ENCODE assay signal across 22 mouse cellular contexts in genomic region chr19:15398624-15399023, GRCm38 (mm10).
DNase-seq lines count a peak whose midpoint lies in the region; ATAC-seq and TF ChIP-seq lines count a peak whose summit lies in the region.
"Had no signal": no experiment of that assay in that cellular context is flagged by ENCODE, and none has a peak within 500 bp of the region (broad histone marks: within the 10 kb centered on the region; RNA-seq: fewer than 3 reads in every experiment).

No protein-coding gene starts in this region.

- H3K9ac ChIP-seq in limb, embryonic 13.5 days, result no peak overlapping the region
- no peak overlapping the region for H3K9ac ChIP-seq in limb, embryonic 14.5 days (ENCODE audit: low read depth, low read length, severe bottlenecking)
- no peak overlapping the region for H3K9ac ChIP-seq in limb, embryonic 15.5 days
- no peak overlapping the region for H3K9ac ChIP-seq in midbrain, embryonic 16.5 days (ENCODE audit: low read depth, low read length)

- H3K4me1 ChIP-seq in limb, embryonic 13.5 days, result peaks cover 14% of the 10 kb centered on the region; the same call in 1 of the 2 replicates
- H3K4me1 ChIP-seq in limb, embryonic 10.5 days, result no peaks in the 10 kb centered on the region; the same call in 1 of the 2 replicates
- 0 out of 2 replicates have a peak, but pooled peaks cover 6% of the 10 kb centered on the region for H3K4me1 ChIP-seq in limb, embryonic 14.5 days (ENCODE audit: control insufficient read depth, insufficient read depth, low read length)
- peaks cover 11% of the 10 kb centered on the region; the same call in 1 of the 2 replicates for H3K4me1 ChIP-seq in limb, embryonic 15.5 days
- no peaks in the 10 kb centered on the region for H3K4me1 ChIP-seq in midbrain, embryonic 16.5 days (ENCODE audit: control insufficient read depth, insufficient read depth, low read length)

- no peak overlapping the region; the same call in 1 of the 2 replicates for H3K27ac ChIP-seq in limb, embryonic 13.5 days
- H3K27ac ChIP-seq in limb, embryonic 10.5 days, result no peak overlapping the region
- H3K27ac ChIP-seq in limb, embryonic 14.5 days (replicated peaks; ENCODE audit: low read depth, low read length), result no peak overlapping the region
- no peak overlapping the region for H3K27ac ChIP-seq in limb, embryonic 15.5 days
- no peak overlapping the region for H3K27ac ChIP-seq in midbrain, embryonic 16.5 days (ENCODE audit: low read length)

- H3K4me3 ChIP-seq in limb, embryonic 13.5 days, result no peak overlapping the region
- H3K4me3 ChIP-seq in limb, embryonic 10.5 days, result no peak overlapping the region
- no peak overlapping the region for H3K4me3 ChIP-seq in limb, embryonic 14.5 days (replicated peaks; ENCODE audit: low read length)
- no peak overlapping the region for H3K4me3 ChIP-seq in limb, embryonic 15.5 days
- H3K4me3 ChIP-seq in midbrain, embryonic 16.5 days (ENCODE audit: low read depth, low read length), result no peak overlapping the region

- 42% methylated on average over 3 of the region's 3 CpGs for WGBS in limb, embryonic 13.5 days
- WGBS in limb, embryonic 10.5 days, result 75% methylated on average over 3 of the region's 3 CpGs
- 41% methylated on average over 3 of the region's 3 CpGs for WGBS in limb, embryonic 14.5 days
- 45% methylated on average over 3 of the region's 3 CpGs for WGBS in limb, embryonic 15.5 days
- WGBS in midbrain, embryonic 16.5 days, result 86% methylated on average over 3 of the region's 3 CpGs

- DNase-seq in heart, adult 11 months, result peak; percentile 78
- DNase-seq in heart, postnatal 10 days, result no peak
- no peak for DNase-seq in limb, embryonic 10.5 days (ENCODE audit: low spot score)
- no peak for DNase-seq in limb, embryonic 14.5 days (ENCODE audit: low spot score)
- no peak for DNase-seq in right cerebral cortex, postnatal 14 days
- DNase-seq: adrenal gland, adult 2 months; adrenal gland, adult 8-10 months; adrenal gland, postnatal 10 days; adrenal gland, postnatal 14 days; adrenal gland, postnatal 25 days; adrenal gland, postnatal 36 days; B cell, adult 2 months; cerebellum, adult 11 months; cerebellum, adult 11-12 months had no signal

- no peak for TF ChIP-seq POLR2A in limb, embryonic 14.5 days (IDR thresholded peaks at IDR 0.05; ENCODE audit: borderline replicate concordance, extremely low read depth, insufficient read depth, insufficient read length)

- no peaks in the 10 kb centered on the region for H3K36me3 ChIP-seq in limb, embryonic 13.5 days
- no peaks in the 10 kb centered on the region for H3K36me3 ChIP-seq in limb, embryonic 10.5 days
- H3K36me3 ChIP-seq in limb, embryonic 14.5 days (ENCODE audit: control insufficient read depth, insufficient read depth, low read length), result no peaks in the 10 kb centered on the region
- H3K36me3 ChIP-seq in limb, embryonic 15.5 days, result no peaks in the 10 kb centered on the region
- H3K36me3 ChIP-seq in midbrain, embryonic 16.5 days (ENCODE audit: control insufficient read depth, insufficient read depth, low read length), result no peaks in the 10 kb centered on the region
- H3K36me3 ChIP-seq: G1E had no signal

- ATAC-seq in limb, embryonic 13.5 days (ENCODE audit: low FRiP score, low read depth), result peak; percentile 51; the same call in 1 of the 2 replicates
- peak; percentile 34; the same call in 1 of the 2 replicates for ATAC-seq in limb, embryonic 14.5 days (ENCODE audit: low FRiP score, low read depth)
- peak; percentile 61 for ATAC-seq in limb, embryonic 15.5 days (ENCODE audit: insufficient number of reproducible peaks, low FRiP score, low TSS enrichment, low read depth)
- no peak for ATAC-seq in midbrain, embryonic 16.5 days
- ATAC-seq: activated CD4-positive, CD25-positive, alpha-beta regulatory T cell, adult 4 months; CD4-positive, CD25-positive, alpha-beta regulatory T cell, adult 4 months; Patski had no signal

- intact Hi-C loops in heart, postnatal 10 days (cut with DNase I), result no loop called here

- H3K4me2 ChIP-seq in limb, embryonic 13.5 days (replicated peaks), result no peak overlapping the region
- no peak overlapping the region for H3K4me2 ChIP-seq in limb, embryonic 14.5 days (replicated peaks; ENCODE audit: low read depth, low read length, severe bottlenecking)
- no peak overlapping the region for H3K4me2 ChIP-seq in limb, embryonic 15.5 days
- no peak overlapping the region for H3K4me2 ChIP-seq in midbrain, embryonic 16.5 days (ENCODE audit: low read length)

- H3K27me3 ChIP-seq in limb, embryonic 13.5 days, result no peaks in the 10 kb centered on the region
- no peaks in the 10 kb centered on the region for H3K27me3 ChIP-seq in limb, embryonic 10.5 days (ENCODE audit: low read depth, poor library complexity, severe bottlenecking)
- no peaks in the 10 kb centered on the region for H3K27me3 ChIP-seq in limb, embryonic 14.5 days (ENCODE audit: control insufficient read depth, insufficient read depth, low read length)
- no peaks in the 10 kb centered on the region for H3K27me3 ChIP-seq in limb, embryonic 15.5 days
- H3K27me3 ChIP-seq in midbrain, embryonic 16.5 days (ENCODE audit: control insufficient read depth, insufficient read depth, low read depth, low read length), result no peaks in the 10 kb centered on the region
- H3K27me3 ChIP-seq: CH12.LX, Patski had no signal

- no peaks in the 10 kb centered on the region for H3K9me3 ChIP-seq in limb, embryonic 13.5 days
- no peaks in the 10 kb centered on the region for H3K9me3 ChIP-seq in limb, embryonic 10.5 days (replicated peaks)
- H3K9me3 ChIP-seq in limb, embryonic 14.5 days (ENCODE audit: control insufficient read depth, low read length), result no peaks in the 10 kb centered on the region
- no peaks in the 10 kb centered on the region for H3K9me3 ChIP-seq in limb, embryonic 15.5 days
- no peaks in the 10 kb centered on the region for H3K9me3 ChIP-seq in midbrain, embryonic 16.5 days (replicated peaks; ENCODE audit: control insufficient read depth, low read length, poor library complexity, severe bottlenecking)
- H3K9me3 ChIP-seq: G1E had no signal
